Mouse (Mus musculus) hindbrain, embryonic 15.5 days (tissue): ENCODE results near the gene Abcb11. TPM values are rescaled to one million over a fixed set of nuclear protein-coding genes. Genes with fewer than 3 reads are reported as not detected.
A peak's percentile ranks its signal among the peaks of the same experiment; 100 is the strongest.
"Not testable (repeated sequence)": the region's sequence is repeated elsewhere in the genome, so short reads cannot be mapped to it uniquely, and the experiment has no call there.

ENCODE experiments used
- ATAC-seq: fragments of 200-750 bp; cut with Nextera tagmentation; 2 replicates; pipeline ENCODE4 v1.8.0; 2017; ENCODE audit warnings: low read depth, moderate number of reproducible peaks, moderate TSS enrichment; ENCODE audit not compliant: low FRiP score
- H3K27ac ChIP-seq: fragments of 300-500 bp; sonication (generic); replicated peaks from 2 replicates; pipeline ENCODE4 v1.5.1; 2015; ENCODE audit warnings: mild to moderate bottlenecking, inconsistent platforms
- H3K27me3 ChIP-seq: fragments of 300-500 bp; sonication (generic); 2 replicates; pipeline ENCODE4 v1.6.1; 2015; ENCODE audit warnings: control low read depth, inconsistent platforms
- H3K36me3 ChIP-seq: fragments of 300-500 bp; sonication (generic); 2 replicates; pipeline ENCODE4 v1.6.1; 2015; ENCODE audit warnings: control low read depth, inconsistent platforms
- H3K4me1 ChIP-seq: fragments of 300-500 bp; sonication (generic); replicated peaks from 2 replicates; pipeline ENCODE4 v1.6.1; 2015; ENCODE audit warnings: control low read depth, inconsistent platforms
- H3K4me2 ChIP-seq: fragments of 300-500 bp; sonication (generic); 2 replicates; pipeline ENCODE4 v1.6.1; 2015; ENCODE audit warnings: moderate library complexity, mild to moderate bottlenecking, inconsistent platforms
- H3K4me3 ChIP-seq: fragments of 300-500 bp; sonication (generic); 2 replicates; pipeline ENCODE4 v1.5.1; 2015; ENCODE audit warnings: mild to moderate bottlenecking, inconsistent platforms
- H3K9ac ChIP-seq: fragments of 300-500 bp; sonication (generic); 2 replicates; pipeline ENCODE4 v1.6.1; 2015; ENCODE audit warnings: inconsistent platforms
- H3K9me3 ChIP-seq: fragments of 300-500 bp; sonication (generic); 2 replicates; pipeline ENCODE4 v1.6.1; 2016; ENCODE audit warnings: control low read depth, inconsistent platforms
- WGBS: fragments of 180-500 bp; shearing (Covaris S2); methylation state at CpG from one replicate; pipeline ENCODE4 v1.1.7; 2015; 5-methylcytosine and 5-hydroxymethylcytosine counted together
- polyA plus RNA-seq: library from polyadenylated mRNA; unstranded; fragments of >200 nt; fragmentation: Nextera tagmentation; extraction: Ambion mirVana; gene quantifications from 2 replicates; pipeline ENCODE4 v1.2.1, GENCODE M21; 2015

The Abcb11 gene
- polyA plus RNA-seq = not detected in 2 replicates

DNA sequence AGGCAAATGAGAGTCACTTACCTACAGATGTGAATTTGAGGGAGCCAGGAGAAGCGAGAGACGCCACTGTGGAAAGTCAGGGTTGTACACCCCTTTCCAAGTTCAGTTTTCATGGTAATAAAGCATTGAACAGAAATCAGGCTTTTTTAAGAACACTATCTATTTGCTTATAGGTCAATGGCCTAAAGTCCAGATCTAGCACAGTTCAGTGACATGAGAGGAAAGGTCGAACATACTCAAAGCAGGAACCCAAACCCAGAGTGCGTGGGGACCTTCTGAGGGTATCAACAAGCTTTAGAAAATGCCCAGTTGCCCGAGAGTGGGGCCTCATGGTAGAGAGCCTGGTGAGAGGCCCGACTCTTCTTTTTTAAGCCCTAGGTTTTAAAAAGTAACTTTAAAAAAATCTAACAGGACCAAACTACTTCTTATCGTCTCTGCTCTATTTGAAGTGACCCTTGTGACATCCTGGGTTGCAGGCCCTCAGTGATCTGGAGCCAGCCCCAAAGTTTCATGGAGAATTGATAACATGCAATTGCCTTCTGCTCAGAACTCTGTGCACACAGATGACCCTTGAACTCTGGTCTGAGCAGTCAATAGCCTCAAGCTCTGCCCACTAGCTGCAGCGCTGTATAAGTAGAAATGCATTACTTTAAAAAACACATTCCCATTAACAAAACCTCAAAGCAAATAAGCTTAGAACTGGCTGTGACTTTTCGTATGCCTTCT is at the start of gene Abcb11:
Gene Abcb11 (minus strand): TSS at position 121 of the 726 bp plus-strand sequence.
- Histone ChIP-seq H3K9me3 (no peaks in the 10 kb centered on the region), H3K4me2 (no peak within 1 kb of the TSS), H3K27ac (no peak within 1 kb of the TSS), H3K4me1 (no peaks in the 10 kb centered on the region), H3K9ac (no peak within 1 kb of the TSS), H3K36me3 (no peaks in the 10 kb centered on the region), H3K4me3 (no peak within 1 kb of the TSS), H3K27me3 (no peaks in the 10 kb centered on the region)
- WGBS = 90% methylated on average over 9 of the region's 9 CpGs
- ATAC-seq = no peak

DNA sequence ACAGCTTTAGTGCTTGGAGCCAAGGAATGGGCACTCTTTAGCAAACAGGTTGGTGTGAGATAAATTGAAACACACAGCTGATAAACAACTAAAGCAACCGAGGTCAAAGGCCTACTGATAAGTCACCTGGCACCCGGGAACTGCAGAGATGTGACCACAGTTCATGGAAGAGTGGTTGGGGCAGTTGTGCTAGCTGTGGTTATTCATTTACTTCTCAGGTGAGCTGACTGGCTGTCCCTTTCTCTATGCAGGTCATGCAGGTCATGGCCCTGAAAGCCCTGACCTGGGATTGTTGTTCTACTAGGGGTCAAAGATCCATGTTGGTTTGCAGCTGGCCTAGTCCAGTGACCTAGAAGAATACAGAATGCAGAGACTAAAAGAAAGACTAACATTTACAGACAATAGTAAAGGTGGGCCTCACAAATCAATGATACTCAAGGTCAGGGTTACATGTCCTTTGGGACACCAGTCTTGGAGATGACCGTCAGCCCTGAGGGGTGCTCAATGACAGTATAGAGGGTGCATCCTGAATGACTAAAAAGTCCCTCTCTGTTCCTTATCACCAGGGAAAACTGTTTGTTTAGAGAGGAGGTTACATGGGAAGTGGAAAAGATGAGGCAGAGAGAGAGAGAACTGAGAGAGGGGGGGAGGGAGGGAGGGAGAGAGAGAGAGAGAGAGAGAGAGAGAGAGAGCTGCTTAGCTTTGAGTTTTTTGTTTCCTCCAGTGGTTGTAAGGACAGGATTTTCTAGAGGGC is 43.9 kb upstream of the Abcb11 start:
- WGBS = 90% methylated on average over 3 of the region's 3 CpGs
- Histone ChIP-seq H3K9ac (no peak overlapping the region), H3K4me3 (no peak overlapping the region), H3K4me2 (no peak overlapping the region), H3K27ac (no peak overlapping the region), H3K36me3 (no peaks in the 10 kb centered on the region), H3K27me3 (no peaks in the 10 kb centered on the region), H3K4me1 (no peaks in the 10 kb centered on the region), H3K9me3 (no peaks in the 10 kb centered on the region)
- no peak for ATAC-seq

DNA sequence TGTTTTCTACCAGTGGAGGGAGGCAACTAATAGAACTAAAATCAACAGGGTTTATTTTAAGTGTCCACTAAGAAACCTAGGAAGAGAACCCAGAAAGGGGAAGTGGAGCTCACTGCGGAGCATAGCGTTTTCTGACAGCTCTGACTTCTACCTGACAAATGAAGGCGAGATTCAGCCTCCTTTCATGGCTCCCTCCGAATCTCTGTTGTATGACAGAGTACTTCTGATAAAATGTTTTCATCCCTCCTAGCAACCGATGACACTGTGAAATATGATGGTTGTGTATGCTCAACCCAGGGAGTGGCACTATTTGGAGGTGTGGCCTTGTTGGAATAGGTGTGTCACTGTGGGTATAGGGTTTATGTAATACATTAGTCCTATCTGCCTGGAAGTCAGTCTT is 40.4 kb upstream of the Abcb11 start:
- no peak overlapping the region for H3K27ac ChIP-seq
- H3K4me2 ChIP-seq = no peak overlapping the region
- no peaks in the 10 kb centered on the region for H3K36me3 ChIP-seq
- H3K27me3 ChIP-seq = no peaks in the 10 kb centered on the region
- no peak for ATAC-seq
- WGBS = 86% methylated on average over 5 of the region's 5 CpGs
- no peaks in the 10 kb centered on the region for H3K9me3 ChIP-seq
- H3K9ac ChIP-seq = no peak overlapping the region
- no peak overlapping the region for H3K4me3 ChIP-seq
- no peaks in the 10 kb centered on the region for H3K4me1 ChIP-seq

DNA sequence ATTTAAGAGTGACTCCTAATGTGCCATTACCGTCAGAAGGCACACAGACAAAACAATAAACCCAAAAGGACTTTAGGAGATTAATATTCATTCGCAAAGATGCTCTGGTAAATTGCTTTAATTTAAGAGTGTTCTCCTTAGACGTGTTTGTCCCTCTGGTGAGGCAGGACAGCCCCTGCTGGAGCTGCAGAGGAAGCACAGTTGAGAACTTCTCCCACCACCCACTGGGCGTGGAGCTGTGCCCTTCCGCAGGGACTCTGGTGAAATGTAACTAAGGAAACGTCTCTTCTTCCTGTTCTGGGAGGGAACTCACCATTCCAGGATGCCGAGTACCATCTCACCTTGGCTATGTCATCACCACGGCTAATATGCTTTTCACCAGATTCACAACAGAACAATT is 39.3 kb upstream of the Abcb11 start:
- 44% methylated on average over 8 of the region's 8 CpGs for WGBS
- Histone ChIP-seq H3K4me2 (no peak overlapping the region), H3K4me1 (no peaks in the 10 kb centered on the region)

DNA sequence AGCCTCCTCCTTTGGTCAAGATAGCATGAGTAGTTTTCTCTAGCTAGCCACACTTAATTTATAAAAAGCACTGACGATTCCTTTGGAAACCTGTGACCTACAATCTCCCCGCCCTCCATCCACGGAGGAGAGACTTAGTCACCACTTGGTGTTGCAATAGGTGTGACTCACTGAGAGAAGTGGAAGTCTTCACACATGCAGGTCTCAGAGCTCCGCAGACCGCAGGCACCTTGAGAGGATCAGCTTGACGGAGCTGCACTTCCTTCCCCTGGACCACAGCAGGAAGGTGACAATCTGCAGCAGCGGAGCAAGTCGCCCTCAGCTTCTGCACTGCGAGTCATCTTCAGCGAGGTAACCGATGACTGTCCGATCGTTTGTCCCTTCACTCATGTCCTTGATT is 37.9 kb upstream of the Abcb11 start, which contains the start of gene Dhrs9:
Gene Dhrs9 (plus strand): TSS at position 165 of the 400 bp plus-strand sequence.
- Histone ChIP-seq H3K4me2 (no peak within 1 kb of the TSS), H3K9me3 (no peaks in the 10 kb centered on the region), H3K4me1 (no peaks in the 10 kb centered on the region), H3K9ac (no peak within 1 kb of the TSS), H3K27ac (no peak within 1 kb of the TSS), H3K4me3 (no peak within 1 kb of the TSS), H3K36me3 (no peaks in the 10 kb centered on the region), H3K27me3 (no peaks in the 10 kb centered on the region)
- no peak for ATAC-seq
- 85% methylated on average over 13 of the region's 13 CpGs for WGBS

More for the DNA sequence above, 39.3 kb upstream of the Abcb11 start:
- H3K36me3 ChIP-seq = no peaks in the 10 kb centered on the region
- no peak overlapping the region for H3K27ac ChIP-seq
- H3K27me3 ChIP-seq = no peaks in the 10 kb centered on the region
- no peaks in the 10 kb centered on the region for H3K9me3 ChIP-seq
- no peak overlapping the region for H3K9ac ChIP-seq
- no peak overlapping the region for H3K4me3 ChIP-seq
- no peak for ATAC-seq

DNA sequence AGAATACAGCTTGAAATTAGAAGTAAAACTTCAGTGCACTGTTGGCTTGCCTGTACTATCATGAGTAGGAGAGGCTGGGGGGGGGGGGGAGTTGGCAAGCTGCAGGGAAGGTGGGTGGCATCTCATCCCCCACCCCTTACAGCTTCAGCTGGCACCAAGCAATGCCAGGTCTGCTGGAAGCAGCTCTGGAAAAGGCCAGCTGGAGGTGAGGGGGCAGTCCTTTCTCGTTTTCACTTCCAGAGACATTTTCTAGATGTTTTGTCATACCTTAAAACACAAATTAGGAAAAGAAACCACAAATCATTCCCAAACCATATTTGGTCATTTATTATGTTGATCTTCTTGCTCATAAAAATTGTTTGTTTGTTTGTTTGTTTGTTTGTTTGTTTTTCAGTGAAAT is 37.4 kb upstream of the Abcb11 start:
- no peaks in the 10 kb centered on the region for H3K27me3 ChIP-seq
- no peaks in the 10 kb centered on the region for H3K9me3 ChIP-seq
- no peaks in the 10 kb centered on the region for H3K4me1 ChIP-seq
- H3K4me3 ChIP-seq = no peak overlapping the region
- H3K4me2 ChIP-seq = no peak overlapping the region
- H3K27ac ChIP-seq = no peak overlapping the region
- no peak overlapping the region for H3K9ac ChIP-seq
- WGBS = 63% methylated on average over 1 of the region's 1 CpGs
- ATAC-seq = no peak
- no peaks in the 10 kb centered on the region for H3K36me3 ChIP-seq

DNA sequence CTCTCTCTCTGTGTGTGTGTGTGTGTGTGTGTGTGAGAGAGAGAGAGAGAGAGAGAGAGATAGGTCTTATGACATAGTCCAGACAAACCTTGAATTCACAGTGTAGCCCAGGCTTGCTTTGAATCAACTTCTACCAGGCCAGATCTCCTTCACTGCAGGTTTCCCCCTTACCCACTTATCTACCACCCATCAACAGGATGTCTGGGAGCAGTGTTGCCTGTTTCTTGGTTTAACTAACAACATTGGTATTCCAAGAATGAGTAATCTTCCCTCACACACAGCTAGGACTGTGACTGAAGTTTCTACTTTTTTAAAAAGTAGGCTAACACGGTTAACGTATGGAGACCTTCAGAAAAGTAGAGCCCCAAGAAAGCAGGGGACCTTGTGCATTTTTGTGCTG is 34.4 kb upstream of the Abcb11 start:
- H3K4me3 ChIP-seq = no peak overlapping the region
- H3K36me3 ChIP-seq = no peaks in the 10 kb centered on the region
- no peaks in the 10 kb centered on the region for H3K9me3 ChIP-seq
- no peak overlapping the region for H3K4me2 ChIP-seq
- WGBS = 93% methylated on average over 2 of the region's 2 CpGs
- H3K27me3 ChIP-seq = no peaks in the 10 kb centered on the region
- H3K27ac ChIP-seq = no peak overlapping the region
- no peak overlapping the region for H3K9ac ChIP-seq
- ATAC-seq = no peak
- no peaks in the 10 kb centered on the region for H3K4me1 ChIP-seq

DNA sequence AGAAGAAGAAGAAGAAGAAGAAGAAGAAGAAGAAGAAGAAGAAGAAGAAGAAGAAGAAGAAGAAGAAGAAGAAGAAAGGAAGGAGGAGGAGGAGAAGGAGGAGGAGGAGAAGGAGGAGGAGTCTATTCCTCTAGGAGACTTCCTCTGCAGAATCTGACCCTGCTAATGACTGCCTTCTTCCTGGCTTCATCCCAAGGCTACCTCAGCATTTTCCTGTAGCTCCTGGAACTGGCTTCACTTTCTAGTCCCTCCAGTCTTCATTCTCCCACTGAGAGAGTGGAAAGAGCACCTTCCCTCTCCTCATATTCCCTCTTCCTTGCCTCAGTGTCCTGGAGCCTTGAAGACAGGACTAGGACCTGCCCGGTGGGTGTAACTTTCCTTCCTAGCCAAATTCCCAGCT is 22.9 kb upstream of the Abcb11 start:
- H3K27me3 ChIP-seq = no peaks in the 10 kb centered on the region
- no peak for ATAC-seq
- WGBS = 100% methylated on average over 1 of the region's 1 CpGs
- H3K9me3 ChIP-seq = no peaks in the 10 kb centered on the region
- H3K36me3 ChIP-seq = no peaks in the 10 kb centered on the region
- H3K9ac ChIP-seq = no peak overlapping the region
- H3K4me1 ChIP-seq = no peaks in the 10 kb centered on the region
- no peak overlapping the region for H3K4me3 ChIP-seq
- no peak overlapping the region for H3K27ac ChIP-seq
- no peak overlapping the region for H3K4me2 ChIP-seq

DNA sequence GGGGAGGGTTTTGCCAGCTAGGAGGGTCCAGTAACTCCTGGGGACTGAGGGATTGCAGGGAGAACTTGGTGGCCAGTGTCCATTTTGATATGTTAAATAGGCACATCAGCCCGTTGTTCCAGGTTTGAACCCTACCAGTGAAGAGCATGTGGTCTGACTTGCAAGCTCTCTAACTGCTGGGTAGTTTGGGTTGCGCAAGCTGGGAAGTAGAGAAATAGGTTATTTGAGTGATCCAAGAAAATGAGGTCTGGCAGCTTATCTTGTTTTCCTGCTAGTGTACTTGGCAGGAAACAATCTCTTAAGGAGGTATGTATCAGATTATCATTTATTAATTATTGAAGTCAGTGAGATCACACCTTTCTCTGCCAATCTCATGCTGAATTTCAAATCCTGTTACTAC is 22.4 kb upstream of the Abcb11 start:
- no peaks in the 10 kb centered on the region for H3K4me1 ChIP-seq
- no peak for ATAC-seq
- no peaks in the 10 kb centered on the region for H3K27me3 ChIP-seq
- H3K27ac ChIP-seq = no peak overlapping the region
- H3K4me3 ChIP-seq = no peak overlapping the region
- no peaks in the 10 kb centered on the region for H3K36me3 ChIP-seq
- 89% methylated on average over 2 of the region's 2 CpGs for WGBS
- H3K9me3 ChIP-seq = no peaks in the 10 kb centered on the region
- no peak overlapping the region for H3K4me2 ChIP-seq
- H3K9ac ChIP-seq = no peak overlapping the region

DNA sequence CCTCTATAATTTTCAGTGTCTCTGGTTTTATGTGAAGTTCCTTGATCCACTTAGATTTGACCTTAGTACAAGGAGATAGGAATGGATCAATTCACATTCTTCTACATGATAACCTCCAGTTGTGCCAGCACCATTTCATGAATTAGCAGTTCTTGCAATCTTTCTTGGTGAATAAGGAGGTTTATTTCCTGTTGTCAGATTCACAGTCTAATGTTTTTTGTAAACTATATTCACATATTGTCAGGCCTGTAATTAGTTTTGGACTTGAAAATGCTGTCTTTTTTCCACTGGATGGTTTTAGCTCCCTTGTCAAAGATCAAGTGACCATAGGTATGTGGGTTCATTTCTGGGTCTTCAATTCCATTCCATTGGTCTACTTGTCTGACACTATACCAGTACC is 13.0 kb upstream of the Abcb11 start:
- H3K9me3 ChIP-seq, H3K4me2 ChIP-seq, H3K27ac ChIP-seq, H3K4me1 ChIP-seq, H3K36me3 ChIP-seq, H3K27me3 ChIP-seq, H3K9ac ChIP-seq, H3K4me3 ChIP-seq: not testable (repeated sequence)
- peak; percentile 100 for ATAC-seq

DNA sequence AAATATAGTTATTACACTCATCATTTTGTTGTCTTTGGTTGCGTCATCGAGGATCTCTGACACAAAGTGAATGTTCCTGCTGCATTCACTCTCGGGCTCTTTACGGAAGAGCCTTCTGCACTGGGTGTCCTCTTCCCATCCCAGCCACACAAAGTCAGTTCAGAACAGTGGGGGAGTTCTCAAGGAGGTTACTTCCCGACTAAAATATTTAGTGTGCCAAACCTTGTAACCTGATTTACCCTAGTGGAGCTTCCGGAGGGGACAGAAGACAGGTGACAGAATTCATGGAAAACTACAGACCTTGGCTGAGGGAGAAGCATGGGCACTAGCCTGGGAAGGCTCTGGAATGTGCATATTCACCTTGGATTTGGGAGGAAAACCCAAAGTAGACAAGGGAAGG is 910 bp downstream of the Abcb11 start:
- Histone ChIP-seq H3K36me3 (no peaks in the 10 kb centered on the region), H3K9ac (no peak overlapping the region), H3K27ac (no peak overlapping the region), H3K4me2 (no peak overlapping the region), H3K4me1 (no peaks in the 10 kb centered on the region), H3K27me3 (no peaks in the 10 kb centered on the region), H3K9me3 (no peaks in the 10 kb centered on the region), H3K4me3 (no peak overlapping the region)
- ATAC-seq = no peak
- 92% methylated on average over 6 of the region's 6 CpGs for WGBS

DNA sequence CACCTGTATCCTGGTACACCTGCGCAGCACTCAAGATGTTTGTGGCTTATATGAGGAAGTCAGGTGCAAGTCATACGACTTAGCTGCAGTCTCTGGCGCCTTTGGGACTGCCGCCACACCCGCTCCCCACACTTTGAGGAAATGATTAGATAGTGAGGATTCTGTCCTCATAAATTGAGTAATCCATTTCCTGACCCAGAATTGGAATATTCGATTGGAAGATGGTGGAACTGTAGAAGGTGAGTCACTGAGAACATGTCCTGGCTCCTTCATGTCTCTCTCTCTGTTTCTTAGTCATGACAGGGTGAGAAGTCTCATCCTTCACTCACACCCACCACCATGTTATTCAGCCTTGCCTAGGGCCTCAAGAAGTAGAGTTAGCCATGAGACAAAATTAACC is 10.9 kb downstream of the Abcb11 start:
- H3K27ac ChIP-seq, H3K27me3 ChIP-seq, H3K36me3 ChIP-seq, H3K9ac ChIP-seq, H3K9me3 ChIP-seq, H3K4me1 ChIP-seq, H3K4me2 ChIP-seq, H3K4me3 ChIP-seq, ATAC-seq: not testable (repeated sequence)
- 97% methylated on average over 6 of the region's 6 CpGs for WGBS
